Mouse (Mus musculus) embryonic facial prominence, embryonic 11.5 days (tissue): ENCODE data around the gene Acp2. TPM values are rescaled to one million over a fixed set of nuclear protein-coding genes. Genes with fewer than 3 reads are reported as not detected.
A peak's percentile ranks its signal among the peaks of the same experiment; 100 is the strongest.

Experiments
- ATAC-seq: fragments of 200-750 bp; cut with Nextera tagmentation; replicated peaks from 2 replicates; pipeline ENCODE4 v1.8.0; 2017; ENCODE audit warnings: low read depth; ENCODE audit not compliant: insufficient number of reproducible peaks, low FRiP score, low TSS enrichment
- DNase-seq: peaks from one replicate; pipeline ENCODE4 v3.0.0-alpha.2; 2015; ENCODE audit warnings: low spot score
- H3K27ac ChIP-seq: fragments of 300-500 bp; sonication (generic); replicated peaks from 2 replicates; pipeline ENCODE4 v1.5.1; 2014; ENCODE audit warnings: mild to moderate bottlenecking, low read depth, low read length, control low read depth
- H3K27me3 ChIP-seq: fragments of 300-500 bp; sonication (generic); 2 replicates; pipeline ENCODE4 v1.6.1; 2014; ENCODE audit warnings: mild to moderate bottlenecking, low read length, moderate library complexity, mixed read lengths; ENCODE audit not compliant: control insufficient read depth, insufficient read depth
- H3K36me3 ChIP-seq: fragments of 300-500 bp; sonication (generic); replicated peaks from 2 replicates; pipeline ENCODE4 v1.6.1; 2014; ENCODE audit warnings: low read depth, mild to moderate bottlenecking, low read length, moderate library complexity, mixed read lengths; ENCODE audit not compliant: control insufficient read depth, insufficient read depth
- H3K4me1 ChIP-seq: fragments of 300-500 bp; sonication (generic); 2 replicates; pipeline ENCODE4 v1.6.1; 2014; ENCODE audit warnings: low read length, mixed read lengths; ENCODE audit not compliant: control insufficient read depth, insufficient read depth
- H3K4me2 ChIP-seq: fragments of 300-500 bp; sonication (generic); 2 replicates; pipeline ENCODE4 v1.6.1; 2014; ENCODE audit warnings: low read depth, mild to moderate bottlenecking, control low read depth, low read length, moderate library complexity
- H3K4me3 ChIP-seq: fragments of 300-500 bp; sonication (generic); 2 replicates; pipeline ENCODE4 v1.5.1; 2014; ENCODE audit warnings: low read depth, low read length, control low read depth
- H3K9ac ChIP-seq: fragments of 300-500 bp; sonication (generic); replicated peaks from 2 replicates; pipeline ENCODE4 v1.6.1; 2014; ENCODE audit warnings: mild to moderate bottlenecking, control low read depth, low read length
- H3K9me3 ChIP-seq: fragments of 300-500 bp; sonication (generic); replicated peaks from 2 replicates; pipeline ENCODE4 v1.6.1; 2016; ENCODE audit warnings: mild to moderate bottlenecking, low read length, inconsistent platforms, mixed read lengths; ENCODE audit not compliant: control insufficient read depth
- WGBS: fragments of 180-500 bp; shearing (Covaris S2); extraction: QIAGEN DNeasy Blood & Tissue Kit; methylation state at CpG from one replicate; pipeline ENCODE4 v1.1.7; 2014; 5-methylcytosine and 5-hydroxymethylcytosine counted together
- polyA plus RNA-seq: library from polyadenylated mRNA; unstranded; fragments of >200 nt; fragmentation: Nextera tagmentation; extraction: Ambion mirVana; gene quantifications from 2 replicates; pipeline ENCODE4 v1.2.1, GENCODE M21; 2014

Gene Acp2
- polyA plus RNA-seq = 31.1 and 37.2 TPM in 2 replicates

DNA sequence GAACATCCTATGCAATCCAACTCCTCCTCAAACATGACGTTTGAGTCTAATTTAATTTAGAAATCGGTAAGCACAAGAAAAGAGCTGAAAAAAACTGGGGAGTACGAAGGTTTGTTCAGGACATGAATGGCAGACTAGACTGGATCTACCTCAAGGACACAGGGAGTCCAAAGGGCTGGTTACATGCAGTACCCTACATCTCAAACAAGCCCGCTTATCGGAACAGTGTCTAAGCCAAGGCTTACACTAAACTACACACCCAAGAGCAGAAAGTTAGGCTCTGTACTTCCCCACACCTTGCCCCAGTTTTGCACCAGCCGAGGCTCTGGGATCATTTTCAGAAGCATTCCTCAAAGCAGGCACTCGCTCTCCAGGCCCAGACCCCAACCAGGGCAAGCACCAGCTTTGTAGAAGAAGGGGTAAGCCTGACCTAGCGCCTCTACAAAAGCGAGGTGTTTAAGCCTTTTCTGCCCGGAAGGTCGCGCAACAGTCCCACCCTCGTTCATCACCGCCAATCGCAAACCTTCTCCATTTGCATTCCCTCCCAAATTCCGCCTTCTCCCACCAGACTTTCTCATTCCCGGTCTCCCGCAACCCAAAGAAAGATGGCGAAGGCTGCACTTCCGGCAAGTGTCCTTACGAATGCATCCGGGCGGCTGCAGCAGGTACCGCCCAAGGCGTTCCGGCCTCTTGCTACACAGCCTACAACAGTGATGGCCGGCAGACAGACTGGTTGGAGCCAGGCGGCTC lies at the start of gene Acp2, which contains the start of gene Nr1h3:
Acp2 (plus strand) TSS at position 664 of the 750 bp plus-strand sequence.
Nr1h3 (minus strand) TSS at position 613 of the 750 bp plus-strand sequence.
- H3K36me3 ChIP-seq = peaks cover 4% of the 10 kb centered on the region
- no peaks in the 10 kb centered on the region for H3K4me1 ChIP-seq
- peak within 1 kb of the TSS; percentile 57 for H3K4me2 ChIP-seq
- peak within 1 kb of the TSS; percentile 74 for H3K27ac ChIP-seq
- WGBS = 3% methylated on average over 28 of the region's 28 CpGs
- H3K9ac ChIP-seq = peak within 1 kb of the TSS; percentile 79
- H3K27me3 ChIP-seq = no peaks in the 10 kb centered on the region
- ATAC-seq (peak; percentile 95), DNase-seq (peak; percentile 95)
- peak within 1 kb of the TSS; percentile 69 for H3K4me3 ChIP-seq
- H3K9me3 ChIP-seq = no peaks in the 10 kb centered on the region

DNA sequence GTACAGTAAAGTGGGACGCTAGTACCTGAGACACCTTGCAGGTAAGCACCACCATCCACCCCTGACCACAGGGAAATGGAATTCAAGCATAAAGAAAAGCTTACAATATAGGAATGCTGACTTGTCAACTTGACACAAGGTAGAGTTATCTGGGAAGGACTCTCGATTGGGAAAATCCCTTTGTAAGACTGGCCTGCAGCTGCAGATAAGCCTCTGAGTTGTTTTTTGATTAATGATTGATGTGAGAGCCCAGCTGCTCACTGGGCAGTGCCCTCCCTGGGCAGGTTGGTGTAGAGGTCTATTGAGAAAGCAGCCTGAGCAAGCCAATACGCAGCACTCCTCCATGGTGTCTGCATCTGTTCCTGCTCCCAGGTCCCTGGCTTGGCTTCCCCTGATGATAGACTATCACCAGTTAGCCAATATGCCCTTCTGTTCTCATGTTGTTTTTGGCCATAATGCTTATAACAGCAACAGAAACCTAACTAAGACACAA lies 49.8 kb upstream of the Acp2 start:
- no peak overlapping the region for H3K9ac ChIP-seq
- H3K9me3 ChIP-seq = no peaks in the 10 kb centered on the region
- no peak overlapping the region for H3K4me2 ChIP-seq
- 81% methylated on average over 3 of the region's 3 CpGs for WGBS
- H3K27me3 ChIP-seq = no peaks in the 10 kb centered on the region
- no peak overlapping the region for H3K27ac ChIP-seq
- ATAC-seq (no peak), DNase-seq (no peak)
- H3K36me3 ChIP-seq = no peaks in the 10 kb centered on the region
- no peaks in the 10 kb centered on the region for H3K4me1 ChIP-seq
- H3K4me3 ChIP-seq = no peak overlapping the region

DNA sequence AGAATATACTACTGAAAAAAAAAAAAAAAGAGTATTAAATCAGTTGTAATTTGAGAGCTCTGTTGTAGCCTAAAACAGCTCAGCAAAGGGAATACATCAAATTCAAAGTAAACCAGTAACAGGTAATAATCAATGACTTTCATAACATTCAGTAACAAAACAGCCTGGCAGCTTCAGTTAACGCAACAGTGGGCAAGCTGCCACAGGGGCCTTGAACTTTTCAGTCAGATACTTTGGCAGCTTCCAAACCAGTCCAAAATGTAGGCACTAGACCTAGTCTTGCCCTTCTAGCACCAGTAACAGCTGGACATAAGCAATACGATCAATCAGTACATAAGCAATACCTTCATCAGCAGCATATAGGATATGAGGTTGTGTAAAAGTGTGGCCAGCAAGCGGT lies 48.6 kb upstream of the Acp2 start:
- H3K9ac ChIP-seq = no peak overlapping the region
- H3K27ac ChIP-seq = no peak overlapping the region
- no peak overlapping the region for H3K4me2 ChIP-seq
- H3K27me3 ChIP-seq = no peaks in the 10 kb centered on the region
- no peaks in the 10 kb centered on the region for H3K4me1 ChIP-seq
- H3K9me3 ChIP-seq = no peaks in the 10 kb centered on the region
- no peak for ATAC-seq
- no peak overlapping the region for H3K4me3 ChIP-seq
- DNase-seq = no peak
- no peaks in the 10 kb centered on the region for H3K36me3 ChIP-seq
- 87% methylated on average over 3 of the region's 3 CpGs for WGBS

DNA sequence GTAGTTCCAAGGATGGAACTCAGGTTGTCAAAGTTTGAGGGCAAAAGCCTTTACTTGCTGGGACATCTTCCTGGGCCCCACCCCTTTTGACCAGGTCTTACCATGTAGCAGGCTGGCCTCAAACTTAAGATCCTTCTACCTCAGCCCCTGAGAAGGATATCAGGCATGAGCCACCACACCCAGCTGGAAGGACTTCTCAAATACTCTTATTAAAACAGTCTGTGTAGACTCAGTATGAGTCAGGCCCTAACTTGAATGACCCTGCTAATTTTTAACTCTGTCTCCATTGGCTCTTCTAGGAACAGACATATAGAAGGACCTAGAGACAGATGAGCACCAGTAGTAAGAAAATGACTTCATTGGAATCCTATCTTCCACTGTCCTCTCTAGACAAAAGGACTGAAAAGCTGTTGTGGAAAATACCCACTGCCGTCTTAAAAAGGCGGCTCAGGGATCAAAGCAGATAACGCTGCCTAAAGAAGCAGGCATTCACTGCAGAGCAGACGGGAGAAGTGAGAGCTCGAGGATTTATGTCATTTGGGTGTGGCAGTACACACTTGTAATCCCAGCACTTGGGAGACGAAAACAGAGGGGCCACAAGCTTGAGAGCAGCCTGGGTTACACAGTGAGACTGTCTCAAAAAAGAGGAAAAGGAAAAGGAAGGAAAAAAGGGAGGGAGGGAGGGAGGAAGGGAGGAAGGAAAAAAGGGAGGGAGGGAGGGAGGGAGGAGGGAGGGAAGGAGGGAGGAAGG lies 45.5 kb upstream of the Acp2 start:
- Histone ChIP-seq H3K9me3 (no peaks in the 10 kb centered on the region), H3K27me3 (no peaks in the 10 kb centered on the region), H3K4me1 (no peaks in the 10 kb centered on the region), H3K27ac (no peak overlapping the region), H3K36me3 (no peaks in the 10 kb centered on the region), H3K4me2 (no peak overlapping the region), H3K9ac (no peak overlapping the region), H3K4me3 (no peak overlapping the region)
- no peak for ATAC-seq
- no peak for DNase-seq
- 57% methylated on average over 6 of the region's 6 CpGs for WGBS

DNA sequence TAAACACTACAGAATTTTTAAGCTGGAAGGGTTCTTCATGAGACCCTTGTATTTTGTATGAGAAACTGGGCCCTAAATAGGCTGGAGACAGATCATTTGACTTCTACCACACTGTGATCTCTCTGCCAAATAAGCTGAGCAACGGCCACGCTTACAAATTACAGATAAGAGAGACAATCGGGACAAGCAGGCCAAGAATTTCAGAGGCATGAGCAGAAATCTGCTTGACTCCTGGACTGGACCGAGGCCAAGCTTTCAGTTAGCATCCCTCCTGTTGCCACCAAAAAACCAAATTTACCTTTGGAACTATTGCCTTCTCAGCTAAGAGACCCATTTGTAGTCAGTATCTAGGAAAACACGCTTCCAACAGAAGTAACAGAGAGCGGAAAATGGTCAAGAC lies 42.1 kb upstream of the Acp2 start:
- no peak overlapping the region for H3K4me2 ChIP-seq
- H3K27ac ChIP-seq = no peak overlapping the region
- H3K9me3 ChIP-seq = no peaks in the 10 kb centered on the region
- no peak for DNase-seq
- H3K36me3 ChIP-seq = no peaks in the 10 kb centered on the region; the same call in 1 of the 2 replicates
- H3K4me1 ChIP-seq = no peaks in the 10 kb centered on the region
- WGBS = 87% methylated on average over 6 of the region's 6 CpGs
- no peak for ATAC-seq
- H3K9ac ChIP-seq = no peak overlapping the region
- H3K4me3 ChIP-seq = no peak overlapping the region
- H3K27me3 ChIP-seq = no peaks in the 10 kb centered on the region

DNA sequence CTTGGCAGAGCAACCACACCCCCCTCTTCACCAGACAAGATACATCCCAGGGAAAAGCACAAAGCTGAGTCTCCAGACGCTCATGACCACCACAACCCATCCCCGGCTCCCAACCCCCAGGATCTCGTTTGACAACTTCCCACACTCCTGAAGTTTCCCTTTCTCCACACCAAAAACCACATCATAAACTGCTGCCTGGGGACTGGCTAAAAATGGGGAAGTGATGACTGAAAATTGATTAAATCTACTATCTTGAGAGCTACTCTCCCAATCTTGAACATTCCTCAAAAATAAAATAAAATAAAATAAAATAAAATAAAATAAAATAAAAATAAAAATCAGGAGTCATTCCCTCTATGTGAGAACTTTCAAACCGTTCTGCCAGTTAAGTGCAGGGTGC lies 39.7 kb upstream of the Acp2 start:
- Histone ChIP-seq H3K4me3 (no peak overlapping the region), H3K4me1 (no peaks in the 10 kb centered on the region), H3K27me3 (no peaks in the 10 kb centered on the region), H3K9ac (no peak overlapping the region), H3K36me3 (no peaks in the 10 kb centered on the region; the same call in 1 of the 2 replicates), H3K27ac (no peak overlapping the region), H3K9me3 (no peaks in the 10 kb centered on the region), H3K4me2 (no peak overlapping the region)
- ATAC-seq = no peak
- DNase-seq = no peak
- 87% methylated on average over 4 of the region's 4 CpGs for WGBS

DNA sequence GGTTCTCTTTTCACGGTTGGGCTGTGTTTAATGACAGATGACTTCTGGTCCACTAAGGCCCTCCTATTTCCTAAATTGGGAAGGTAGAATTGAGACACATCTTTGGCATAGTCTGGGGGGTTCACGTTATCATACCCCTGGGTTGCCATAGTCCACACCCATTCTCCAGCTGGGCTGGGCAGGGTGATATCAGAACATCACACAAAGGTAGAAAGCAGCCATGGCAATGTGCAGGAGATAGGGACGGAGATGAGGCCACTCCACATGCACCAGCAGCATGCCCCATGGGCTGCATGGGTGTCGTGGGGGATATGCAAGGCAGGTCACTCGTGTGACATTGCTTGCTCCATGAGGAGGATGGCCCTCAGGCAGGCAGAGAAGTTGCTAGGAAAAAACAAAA lies 39.2 kb upstream of the Acp2 start:
- Histone ChIP-seq H3K27me3 (no peaks in the 10 kb centered on the region), H3K27ac (no peak overlapping the region), H3K9ac (no peak overlapping the region), H3K9me3 (no peaks in the 10 kb centered on the region), H3K4me2 (no peak overlapping the region), H3K4me1 (no peaks in the 10 kb centered on the region), H3K4me3 (no peak overlapping the region), H3K36me3 (no peaks in the 10 kb centered on the region; the same call in 1 of the 2 replicates)
- WGBS = 85% methylated on average over 5 of the region's 5 CpGs
- no peak for ATAC-seq
- DNase-seq = no peak

DNA sequence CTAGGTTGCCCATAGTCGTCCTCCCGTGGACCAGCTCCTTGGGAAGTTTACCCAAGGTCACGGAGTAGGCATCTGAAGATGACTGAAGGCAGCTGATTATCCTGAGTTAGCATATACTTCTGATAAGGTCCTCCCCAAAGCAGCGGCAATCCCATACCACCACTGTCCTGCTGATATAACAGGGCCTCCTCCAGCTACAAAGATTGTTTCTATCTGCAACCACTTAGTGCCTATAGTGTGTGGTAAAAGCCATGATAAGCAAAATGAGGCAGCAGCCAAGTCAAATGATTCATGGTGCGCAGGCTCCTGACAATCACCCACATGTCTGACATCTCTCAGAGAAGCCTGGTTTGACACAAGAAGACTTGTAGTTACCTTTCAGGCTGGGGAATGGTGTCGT lies 37.7 kb upstream of the Acp2 start:
- no peaks in the 10 kb centered on the region for H3K9me3 ChIP-seq
- WGBS = 90% methylated on average over 6 of the region's 6 CpGs
- no peaks in the 10 kb centered on the region; the same call in 1 of the 2 replicates for H3K36me3 ChIP-seq
- H3K27ac ChIP-seq = no peak overlapping the region
- H3K4me3 ChIP-seq = no peak overlapping the region
- DNase-seq = no peak
- H3K27me3 ChIP-seq = no peaks in the 10 kb centered on the region
- no peak for ATAC-seq
- no peak overlapping the region for H3K9ac ChIP-seq
- H3K4me1 ChIP-seq = no peaks in the 10 kb centered on the region
- H3K4me2 ChIP-seq = no peak overlapping the region
